Mouse (Mus musculus): Measurements from ENCODE around the gene Spon2.

Gene Spon2
- long read RNA-seq, experiment 1, result 0 reads
- long read RNA-seq, experiment 2, result 0 reads

DNA sequence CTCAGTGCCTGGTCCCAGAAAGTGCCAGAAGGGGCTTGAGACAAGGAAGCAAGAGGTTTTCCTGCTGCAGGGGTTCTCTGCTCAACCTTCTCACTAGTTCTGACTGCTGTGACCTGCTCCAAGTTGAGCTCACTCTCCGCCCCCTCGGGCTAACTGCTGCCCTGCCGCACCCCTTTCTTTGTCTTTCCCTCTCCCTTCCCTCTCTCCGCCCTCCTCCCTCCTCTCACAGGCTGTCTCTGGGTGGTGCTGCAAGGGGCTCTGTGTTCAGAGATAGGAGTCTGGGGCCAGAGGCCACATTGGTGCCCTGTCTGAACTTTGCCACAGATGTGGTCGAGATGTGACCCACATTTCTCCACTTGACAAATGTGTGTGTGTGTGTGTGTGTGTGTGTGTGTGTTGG, at the start of gene Spon2:
TSS of gene Spon2 (minus strand) at position 375 of the 400 bp plus-strand sequence.
- intact Hi-C loops (cut with DNase I), result no loop called here

DNA sequence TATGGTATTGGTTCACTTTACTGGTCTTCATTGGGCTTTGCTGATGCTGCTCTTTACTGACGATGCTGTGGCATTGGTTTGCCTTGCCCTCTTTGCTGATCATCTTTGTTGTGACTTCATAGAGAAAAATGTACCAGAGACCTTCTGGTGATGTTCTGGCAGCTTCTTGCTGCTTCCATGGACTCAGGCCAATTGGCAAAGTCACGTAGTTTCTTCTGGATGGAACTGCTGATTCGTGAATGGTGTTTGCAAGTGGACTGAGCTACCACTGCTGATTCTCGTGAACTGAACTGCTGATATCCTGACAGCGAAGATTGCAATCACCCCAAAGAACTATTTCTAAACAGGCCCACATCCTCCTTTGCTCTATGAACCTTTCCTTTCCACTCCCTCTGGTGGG, 36.2 kb upstream of the Spon2 start:
- intact Hi-C loops (cut with DNase I), result no loop called here

DNA sequence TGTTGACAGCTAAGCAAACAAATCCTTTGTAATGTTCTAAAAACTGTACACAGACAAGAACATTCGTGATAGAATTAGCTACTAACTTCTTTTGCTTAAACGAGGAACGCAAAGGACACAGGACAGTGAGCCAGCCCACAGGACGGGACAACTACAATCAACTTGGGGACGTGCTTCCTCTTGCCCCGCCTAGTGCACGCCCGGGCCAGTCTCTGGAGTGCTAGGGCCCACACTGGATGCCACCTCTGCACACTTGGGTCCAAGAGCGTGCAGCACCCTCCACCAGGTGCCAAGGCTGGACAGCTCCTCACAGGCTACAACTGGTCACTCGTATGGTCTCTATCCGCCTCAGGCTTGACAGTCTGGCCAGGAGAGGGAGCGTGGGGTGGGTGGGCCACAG, 29.9 kb upstream of the Spon2 start:
- intact Hi-C loops (cut with DNase I), result no loop called here

DNA sequence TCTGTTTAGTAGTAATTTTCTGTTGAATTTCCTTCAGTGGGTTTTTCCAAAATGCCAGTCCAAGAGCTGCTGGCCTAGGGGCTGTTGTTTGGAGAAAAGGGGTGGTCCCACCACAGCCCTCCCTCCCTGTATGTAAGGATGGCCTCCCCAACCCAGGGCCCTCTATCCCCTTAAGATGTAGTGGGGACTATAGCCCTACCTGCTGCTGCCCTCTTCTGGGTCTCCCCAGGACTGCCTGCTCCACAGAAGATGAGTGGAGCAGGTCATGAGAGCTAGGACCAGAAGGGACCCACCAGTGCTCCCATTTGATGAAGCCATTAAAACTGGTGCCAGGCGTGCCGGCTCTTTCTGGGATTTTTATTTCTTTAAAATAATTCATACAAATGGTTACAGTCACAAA, 29.1 kb upstream of the Spon2 start:
- intact Hi-C loops (cut with DNase I), result no loop called here

DNA sequence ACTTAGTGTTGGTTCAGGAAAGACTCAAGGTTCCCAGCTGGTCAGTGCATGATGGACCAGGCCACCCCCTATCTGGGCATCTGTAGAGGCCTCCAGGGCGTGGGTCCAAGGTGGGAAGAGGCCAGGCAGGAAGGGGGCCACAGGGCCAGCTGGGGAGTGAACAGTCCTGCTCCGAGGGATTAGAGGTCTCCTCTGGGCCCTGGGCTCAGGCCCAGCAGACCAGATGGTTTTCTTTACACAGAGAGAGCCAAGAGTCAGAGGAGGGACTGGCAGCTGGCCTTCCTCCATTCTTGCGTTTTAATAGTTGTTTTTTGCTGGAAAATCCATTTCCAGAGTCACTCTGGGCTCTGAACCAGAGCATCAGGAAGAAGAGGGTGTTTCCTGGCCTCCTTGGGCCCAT, 27.4 kb upstream of the Spon2 start:
- intact Hi-C loops (cut with DNase I), result no loop called here

DNA sequence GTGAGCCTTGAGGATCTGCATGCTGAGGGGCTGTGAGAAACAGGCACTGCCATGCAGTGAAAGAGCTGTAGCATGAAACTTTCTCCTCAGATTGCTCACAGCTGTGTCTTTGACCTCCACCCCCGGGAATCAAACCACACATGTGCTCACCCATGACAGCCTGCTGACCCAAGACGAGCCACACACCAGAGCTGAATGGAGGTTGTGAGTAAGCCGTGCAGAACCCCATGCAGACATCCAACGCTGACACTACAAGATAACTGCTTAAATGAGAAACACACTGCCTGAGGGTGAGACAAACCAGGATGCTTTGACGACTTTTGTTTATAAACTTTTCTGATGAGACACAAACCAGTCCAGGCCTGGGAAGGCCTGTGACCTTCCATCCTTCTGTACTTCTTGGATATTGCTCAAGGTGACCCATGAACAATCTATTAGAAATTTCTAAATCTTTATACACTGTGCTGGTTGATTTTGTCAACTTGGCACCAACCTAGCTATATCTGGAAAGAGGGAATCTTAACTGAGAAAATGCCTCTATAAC, 26.2 kb upstream of the Spon2 start:
- intact Hi-C loops (cut with DNase I), result no loop called here

DNA sequence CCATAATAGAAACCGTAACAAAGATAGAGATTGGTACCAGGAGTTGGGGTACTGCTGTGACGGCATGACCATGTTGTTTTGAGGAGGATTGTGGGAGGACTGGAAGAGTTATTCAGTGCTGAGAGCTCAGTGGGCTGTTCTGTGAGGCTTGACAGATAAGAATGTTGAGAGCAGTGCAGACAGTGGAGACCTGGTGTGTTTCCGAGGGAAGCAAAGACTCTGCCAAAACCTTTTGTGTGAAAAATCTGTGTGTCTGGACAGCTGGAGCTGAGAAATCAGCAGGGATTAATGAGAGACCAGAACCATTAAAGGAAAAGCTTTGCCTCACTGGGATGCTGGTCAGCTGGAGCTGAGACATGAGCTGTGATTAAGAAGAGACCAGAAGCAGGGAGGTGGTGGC, 21.7 kb upstream of the Spon2 start:
- intact Hi-C loops (cut with DNase I), result no loop called here

DNA sequence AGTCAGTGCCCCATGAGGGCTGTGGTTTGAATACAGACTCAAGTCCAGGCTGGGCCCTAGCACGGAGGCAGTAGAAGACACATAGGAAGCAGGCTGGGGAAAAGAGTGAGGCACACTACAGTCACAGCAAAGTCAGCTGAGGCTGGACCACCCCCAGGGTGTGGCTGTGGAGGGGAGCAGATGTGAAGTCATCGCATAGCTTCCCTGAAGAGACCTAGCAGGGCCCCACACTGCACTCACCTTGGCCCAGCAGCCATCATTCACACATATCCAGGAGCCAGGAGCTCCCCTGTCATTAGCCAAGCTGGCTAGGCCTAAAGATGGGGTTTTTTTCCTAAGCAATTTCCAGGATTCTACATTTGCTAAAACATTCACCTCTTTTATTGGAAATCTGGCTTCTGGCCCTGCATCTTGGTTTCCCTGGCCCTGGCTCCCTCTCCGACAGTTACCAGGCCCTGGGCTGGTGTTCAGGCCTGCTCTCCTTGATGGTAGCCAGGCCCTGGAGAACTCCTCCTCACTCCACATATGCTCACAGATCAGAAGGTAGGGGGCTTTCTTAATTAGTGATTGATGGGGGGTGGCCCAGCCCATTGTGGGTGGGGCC, 21.0 kb upstream of the Spon2 start:
- intact Hi-C loops (cut with DNase I), result no loop called here

DNA sequence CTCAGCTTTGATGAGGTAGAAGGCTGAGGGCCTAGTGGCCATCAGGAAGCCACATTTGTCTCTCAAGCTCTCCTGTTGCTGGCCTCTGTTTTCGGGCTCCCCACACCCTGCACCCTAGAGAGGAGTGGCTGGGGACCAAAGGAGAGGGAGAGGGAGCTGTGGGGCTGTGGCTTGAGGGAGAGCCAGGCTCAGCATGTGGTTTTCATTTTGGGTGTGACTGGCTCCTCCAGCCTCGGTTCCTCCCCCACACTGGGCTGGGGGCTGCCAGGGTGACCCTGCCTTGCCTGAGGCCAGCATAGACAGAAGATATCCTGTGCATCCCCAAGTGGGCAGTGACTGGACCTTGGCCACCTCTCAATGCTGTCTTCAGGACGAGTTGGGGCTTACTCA, 20.0 kb upstream of the Spon2 start:
- intact Hi-C loops (cut with DNase I), result no loop called here

DNA sequence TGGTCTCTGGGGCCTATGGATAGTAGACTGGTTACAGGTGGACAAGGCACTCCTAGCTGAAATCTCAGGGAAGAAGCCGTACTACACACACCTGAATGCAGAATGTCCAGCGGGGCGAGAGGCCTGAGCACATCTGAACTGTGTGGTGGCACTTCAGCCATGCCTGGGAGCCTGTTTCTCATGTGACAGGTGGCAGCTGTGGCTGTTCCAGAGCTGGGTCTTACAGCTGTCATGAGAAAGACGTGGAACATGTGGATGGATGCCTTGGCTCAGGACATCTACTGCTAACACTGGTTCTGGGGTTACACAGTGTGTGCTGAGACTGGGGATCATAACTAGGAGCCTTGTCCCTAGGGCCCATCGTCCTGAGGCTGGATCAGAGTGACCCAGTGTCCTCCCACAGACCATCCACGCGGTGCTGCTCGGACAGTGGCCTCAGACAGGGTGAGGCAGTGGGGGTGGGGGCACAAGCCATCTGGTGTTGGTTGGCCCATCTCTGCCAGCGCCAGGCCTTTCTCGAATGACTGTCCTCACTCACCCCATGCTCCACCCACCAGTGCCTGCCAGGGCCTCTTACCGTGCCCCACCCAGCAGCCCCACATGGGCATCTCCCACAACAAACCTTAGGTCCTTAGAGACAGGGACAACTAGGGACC, 19.5 kb upstream of the Spon2 start:
- intact Hi-C loops (cut with DNase I), result no loop called here

DNA sequence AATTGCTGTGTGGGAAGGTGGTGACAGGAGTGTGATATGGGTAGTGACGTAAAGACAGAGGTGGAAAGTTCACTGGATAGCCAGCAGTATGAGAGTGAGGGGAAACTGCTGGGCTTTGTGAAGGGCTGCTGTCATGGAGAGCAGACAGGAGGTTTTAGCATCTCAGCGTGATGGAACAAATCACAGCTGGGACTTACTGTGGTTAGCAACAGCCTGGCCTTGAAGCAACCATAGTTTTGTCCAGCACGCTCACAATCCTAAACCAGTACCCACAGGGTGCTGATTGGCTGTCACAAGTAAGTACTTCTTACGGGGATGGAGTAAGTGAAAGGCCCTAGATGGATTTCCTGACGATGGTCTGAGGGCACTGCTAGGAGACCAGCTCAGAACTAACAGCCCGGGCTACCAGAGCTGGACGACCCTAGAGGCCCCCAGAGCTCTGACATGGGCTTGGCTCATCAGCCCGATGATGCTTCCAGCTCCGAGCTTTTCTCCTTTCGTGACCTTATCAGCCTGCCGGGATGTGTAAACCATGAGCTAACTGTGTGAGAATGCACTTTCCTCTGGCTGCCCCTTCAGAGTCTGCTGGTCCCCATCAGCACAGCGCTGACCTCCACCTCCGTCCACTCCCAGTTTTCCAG, 16.3 kb upstream of the Spon2 start:
- intact Hi-C loops (cut with DNase I), result no loop called here

DNA sequence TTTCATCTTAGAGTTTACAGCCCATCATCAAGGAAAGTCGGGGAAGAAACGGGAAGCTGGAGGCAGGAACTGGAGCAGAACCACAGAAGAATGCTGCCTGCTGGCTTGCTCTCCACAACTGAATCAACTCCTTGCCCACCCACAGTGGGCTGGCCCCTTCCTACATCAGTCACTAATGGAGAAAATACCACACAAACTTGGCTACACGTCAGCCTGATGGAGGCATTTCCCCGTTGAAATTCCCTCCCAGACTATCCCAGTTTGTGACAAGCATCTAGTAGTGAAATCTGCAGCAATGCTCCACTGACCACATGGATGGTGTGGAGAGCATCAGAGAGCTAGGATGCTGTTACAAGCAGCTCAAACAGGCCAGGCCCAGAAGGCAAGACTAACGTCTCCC, 14.5 kb upstream of the Spon2 start:
- intact Hi-C loops (cut with DNase I), result no loop called here

DNA sequence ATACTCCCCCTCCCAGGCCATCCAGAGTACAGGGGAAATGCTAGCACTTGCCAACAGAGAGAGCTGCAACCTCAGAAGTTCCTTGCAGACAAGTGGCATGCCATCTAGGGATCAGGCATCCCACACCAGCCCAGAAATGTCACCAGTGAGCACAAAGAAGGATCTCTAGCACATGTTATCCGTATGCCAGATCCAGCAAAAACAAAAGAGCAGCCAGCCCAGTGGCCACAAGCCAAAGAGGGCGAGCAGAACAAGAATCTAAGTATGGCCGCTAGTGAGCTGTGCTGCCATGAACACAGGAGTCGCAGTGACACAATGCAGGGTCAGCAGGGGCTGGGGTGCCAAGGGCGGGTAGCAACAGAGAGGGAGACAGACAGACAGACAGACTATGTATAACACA, 12.0 kb upstream of the Spon2 start:
- intact Hi-C loops (cut with DNase I), result no loop called here

DNA sequence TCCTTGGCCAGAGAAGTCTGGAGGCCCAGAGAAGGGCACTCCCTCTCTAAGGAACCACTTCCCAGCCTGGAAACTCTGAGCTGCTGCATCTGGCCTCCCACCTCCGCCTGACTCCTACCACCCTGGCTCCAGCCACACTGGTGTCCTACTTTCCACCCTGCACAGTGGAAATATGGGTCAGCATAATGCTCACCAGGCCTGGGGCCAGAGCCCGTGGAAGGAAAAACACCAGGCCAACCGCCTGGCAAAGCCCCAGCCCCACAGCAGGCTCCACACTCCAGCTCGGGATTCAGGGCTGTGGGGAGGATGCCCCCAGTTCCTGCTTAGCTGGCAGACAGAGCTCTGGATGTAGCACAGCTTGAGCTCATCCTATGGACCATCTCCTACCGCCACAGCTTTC, 10.2 kb upstream of the Spon2 start:
- intact Hi-C loops (cut with DNase I), result no loop called here

DNA sequence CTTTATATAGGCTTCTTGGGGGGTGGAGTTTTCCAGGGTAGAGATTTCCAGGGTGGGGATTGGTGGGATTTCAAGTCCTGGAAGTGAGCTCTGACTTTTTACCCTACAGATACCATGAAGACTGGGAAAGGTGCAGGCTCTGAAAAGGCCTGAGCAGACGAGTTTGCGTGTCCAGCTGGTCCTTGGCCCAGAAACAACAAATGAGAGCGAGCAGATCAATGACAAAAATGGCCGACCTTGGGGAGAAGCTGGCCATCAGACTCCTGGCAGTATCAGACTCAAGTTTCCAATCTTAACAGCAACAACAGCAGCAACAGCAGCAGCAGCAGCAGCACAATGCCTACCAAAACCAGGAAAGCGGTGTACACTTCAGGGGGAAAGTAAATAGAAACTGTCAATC, 7.4 kb upstream of the Spon2 start:
- intact Hi-C loops (cut with DNase I), result no loop called here

DNA sequence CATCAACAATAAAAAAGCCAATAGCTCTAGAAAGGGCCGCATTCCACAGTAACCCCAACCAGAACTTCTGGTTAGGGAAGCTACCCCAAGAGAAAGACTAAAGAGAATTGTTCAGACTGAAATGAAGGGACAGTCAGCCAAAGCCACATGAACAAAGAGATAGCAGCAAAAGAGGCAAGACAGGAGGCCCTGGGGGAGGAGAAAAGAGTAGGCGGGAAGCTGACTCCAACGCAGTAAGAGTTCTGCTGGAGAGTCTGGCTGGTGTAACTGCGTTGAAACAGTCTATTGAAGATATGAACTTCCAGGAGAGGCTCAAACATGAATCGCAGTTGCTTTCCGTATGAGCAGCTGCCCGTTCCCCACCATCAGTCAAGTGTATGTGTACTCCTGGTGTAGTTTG, 6.2 kb upstream of the Spon2 start:
- intact Hi-C loops (cut with DNase I), result no loop called here

DNA sequence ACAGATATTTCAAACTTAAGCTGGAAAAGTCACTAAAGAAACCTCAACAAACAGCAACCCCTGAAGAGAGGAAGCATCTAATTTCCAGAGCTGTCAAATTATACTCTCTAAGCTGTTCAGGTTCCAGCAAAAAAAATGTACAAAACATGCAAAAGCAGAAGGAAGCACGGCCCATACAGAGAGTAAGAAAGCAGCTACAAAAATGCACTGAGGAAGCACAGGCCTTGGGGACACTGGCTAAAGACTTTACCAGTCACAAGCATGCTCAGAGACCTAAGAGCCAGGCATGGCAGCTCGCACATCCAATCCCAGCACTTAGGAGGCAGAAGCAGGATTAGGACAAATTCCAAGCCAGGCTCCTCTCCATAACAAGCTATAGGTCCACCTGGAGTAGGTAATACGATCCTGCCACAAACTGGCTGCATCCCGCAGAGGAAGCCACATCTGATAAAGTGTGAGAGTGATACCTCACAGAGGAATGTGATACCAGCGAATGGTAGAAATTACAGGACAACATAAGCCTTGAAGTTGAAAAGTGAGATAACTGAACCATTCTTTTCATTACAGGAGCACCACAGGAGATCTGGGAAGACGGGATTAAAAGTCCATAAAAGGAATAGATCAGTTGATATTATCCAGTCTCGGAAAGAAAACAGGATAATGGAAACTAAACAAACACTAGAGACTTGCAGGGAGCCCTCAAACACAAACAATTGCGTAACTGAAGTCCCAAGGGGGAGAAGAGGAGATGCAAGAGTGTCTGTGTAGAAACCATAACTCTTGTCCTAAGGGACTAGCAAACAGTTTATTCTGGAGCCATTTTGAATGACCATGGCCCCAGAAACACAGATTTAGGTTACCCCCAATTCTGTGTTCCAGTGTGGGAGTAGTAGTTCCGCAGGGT, 4.8 kb upstream of the Spon2 start:
- intact Hi-C loops (cut with DNase I), result no loop called here

DNA sequence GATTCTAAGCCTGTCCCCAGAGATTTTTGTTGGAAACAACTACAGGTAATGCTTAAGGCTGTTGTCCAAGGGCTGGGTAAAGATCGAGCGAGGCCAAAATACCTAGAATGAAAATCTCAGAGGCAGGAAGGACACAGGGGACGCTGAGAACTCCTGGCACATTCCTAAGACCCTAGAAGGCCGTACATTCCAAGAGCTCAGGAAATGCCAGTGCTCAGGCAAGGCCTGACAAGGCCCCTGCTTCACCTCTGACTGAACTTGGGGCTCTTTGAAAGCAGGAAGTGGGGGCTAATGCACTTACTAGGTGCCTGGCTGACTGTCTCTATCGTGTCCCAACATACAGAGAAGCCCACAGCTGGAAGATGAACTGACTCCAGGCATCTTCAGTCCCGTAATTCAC, 4.1 kb upstream of the Spon2 start:
- intact Hi-C loops (cut with DNase I), result no loop called here

DNA sequence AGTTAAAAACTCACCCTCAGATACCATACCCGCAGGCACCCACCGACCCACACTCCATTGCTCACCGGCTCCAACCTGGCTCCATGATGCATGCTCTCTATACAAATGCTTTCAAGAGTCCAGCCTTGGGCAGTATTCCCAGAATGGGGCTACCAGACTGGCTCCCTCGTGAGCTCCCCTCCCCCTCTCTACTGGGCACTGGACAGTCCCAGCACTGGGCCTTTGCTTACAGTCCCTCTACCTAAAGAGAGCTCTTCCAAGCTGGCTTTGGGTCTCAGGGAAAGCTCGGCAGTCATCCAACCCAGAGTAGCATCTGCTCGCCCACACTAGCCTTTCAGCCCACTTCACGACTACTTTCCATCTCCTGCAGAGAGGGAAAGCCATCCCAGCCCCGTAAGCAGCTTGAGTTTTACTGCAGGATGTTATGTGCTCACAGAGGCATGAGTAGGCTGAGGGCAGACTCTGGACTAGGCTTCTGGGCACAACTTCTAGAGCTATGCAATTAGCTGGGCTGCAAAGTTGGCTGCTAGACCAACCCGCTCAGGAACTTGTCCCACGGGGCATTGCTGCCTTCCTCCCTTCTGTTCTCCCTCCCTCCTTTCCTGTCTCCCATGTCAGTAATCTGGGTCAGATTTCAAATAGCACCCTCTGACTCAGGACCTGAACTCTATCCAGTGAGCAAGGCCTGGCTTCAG, 2.2 kb upstream of the Spon2 start:
- intact Hi-C loops (cut with DNase I), result no loop called here

DNA sequence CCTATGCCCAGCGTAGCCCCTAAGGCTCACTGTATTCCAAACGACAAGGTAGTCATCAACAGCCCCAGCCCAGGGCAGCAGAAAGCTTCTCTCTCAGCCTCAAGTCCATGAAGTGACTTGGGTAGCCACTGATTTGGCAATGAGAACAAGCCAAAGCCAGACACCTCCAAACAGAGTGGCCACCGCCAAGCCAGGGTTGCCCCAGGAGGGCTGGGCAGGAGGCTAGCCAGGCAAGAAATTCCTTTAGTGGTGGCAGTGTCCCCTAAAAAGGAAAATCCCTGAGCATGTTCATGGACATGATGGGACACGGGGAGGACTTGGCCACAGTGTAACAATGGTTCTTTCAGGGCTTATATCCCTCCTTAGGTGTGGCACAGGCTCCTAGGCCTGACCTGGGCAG, 1.6 kb upstream of the Spon2 start:
- intact Hi-C loops (cut with DNase I), result no loop called here
